7 mouse cellular contexts compared by ENCODE assay signal in genomic region chr11:104550406-104550974, GRCm38 (mm10). TPM values are rescaled to one million over a fixed set of nuclear protein-coding genes. Genes with fewer than 3 reads are reported as not detected.
DNase-seq lines count a peak whose midpoint lies in the region; ATAC-seq lines count a peak whose summit lies in the region.

TSS of gene Cdc27 (minus strand) at chr11:104550620.
TSS of gene Myl4 (plus strand) at chr11:104550663.

- H3K27ac ChIP-seq in intestine, embryonic 16.5 days (ENCODE audit: low read length): peak within 1 kb of the TSS; percentile 93
- peak within 1 kb of the TSS; percentile 60 for H3K27ac ChIP-seq in midbrain, embryonic 11.5 days (ENCODE audit: low read depth, low read length)

- intact Hi-C loops in left cerebral cortex, postnatal 36 days (cut with DNase I): no loop called here

- H3K9me3 ChIP-seq in intestine, embryonic 16.5 days (ENCODE audit: control insufficient read depth, low read length): no peaks in the 10 kb centered on the region
- no peaks in the 10 kb centered on the region for H3K9me3 ChIP-seq in midbrain, embryonic 11.5 days (ENCODE audit: control insufficient read depth, low read length)

- H3K27me3 ChIP-seq in intestine, embryonic 16.5 days (replicated peaks; ENCODE audit: control insufficient read depth, insufficient read depth, low read length): no peaks in the 10 kb centered on the region
- H3K27me3 ChIP-seq in midbrain, embryonic 11.5 days (ENCODE audit: control insufficient read depth, insufficient read depth, low read length): no peaks in the 10 kb centered on the region

- H3K4me2 ChIP-seq in intestine, embryonic 16.5 days (ENCODE audit: low read depth, low read length): peak within 1 kb of the TSS; percentile 83
- H3K4me2 ChIP-seq in midbrain, embryonic 11.5 days: peak within 1 kb of the TSS; percentile 64

- peaks cover 7% of the 10 kb centered on the region for H3K4me1 ChIP-seq in intestine, embryonic 16.5 days (ENCODE audit: control insufficient read depth, insufficient read depth, low read length)
- peaks cover 9% of the 10 kb centered on the region; the same call in 1 of the 2 replicates for H3K4me1 ChIP-seq in midbrain, embryonic 11.5 days (ENCODE audit: control insufficient read depth, insufficient read depth, low read length)

- peak; percentile 98 for DNase-seq in adrenal gland, adult 8-10 months
- peak; percentile 100 for DNase-seq in embryo, embryonic 9.5 days (ENCODE audit: extremely low spot score)
- peak; percentile 96 to 99 for DNase-seq in gastrocnemius, postnatal 4 days (ENCODE audit: low spot score in 2 of 2)
- DNase-seq in left cerebral cortex, postnatal 36 days (ENCODE audit: low spot score in 2 of 2): peak; percentile 99 to 100
- peak; percentile 100 for DNase-seq in midbrain, embryonic 11.5 days (ENCODE audit: low spot score, missing footprints)
- peak; percentile 98 for DNase-seq in skeletal muscle tissue, adult 2 months (ENCODE audit: low read depth, low spot score)

- H3K4me3 ChIP-seq in intestine, embryonic 16.5 days (ENCODE audit: low read length): peak within 1 kb of the TSS; percentile 97
- H3K4me3 ChIP-seq in midbrain, embryonic 11.5 days (ENCODE audit: low read depth, low read length): peak within 1 kb of the TSS; percentile 97

- H3K9ac ChIP-seq in intestine, embryonic 16.5 days (ENCODE audit: low read depth, low read length): peak within 1 kb of the TSS; percentile 100
- H3K9ac ChIP-seq in midbrain, embryonic 11.5 days (ENCODE audit: low read length): peak within 1 kb of the TSS; percentile 100

- H3K36me3 ChIP-seq in intestine, embryonic 16.5 days (ENCODE audit: control insufficient read depth, insufficient read depth, low read length): no peaks in the 10 kb centered on the region
- no peaks in the 10 kb centered on the region for H3K36me3 ChIP-seq in midbrain, embryonic 11.5 days (ENCODE audit: control insufficient read depth, insufficient read depth, low read length)

- WGBS in intestine, embryonic 16.5 days: under 1% methylated on average over 35 of the region's 35 CpGs
- under 1% methylated on average over 35 of the region's 35 CpGs for whole genome bisulfite sequencing in midbrain, embryonic 11.5 days

- peak; percentile 96 for ATAC-seq in intestine, embryonic 16.5 days
- peak; percentile 97 for ATAC-seq in midbrain, embryonic 11.5 days (ENCODE audit: low FRiP score)

RNA-seq across cellular contexts. Expression of gene Cdc27, which starts in this region (rescaled TPM):
- 10 to 100 TPM; 50.9 to 86.8 (median 73.9) TPM for total RNA-seq in adrenal gland, adult 8-10 months (2022)
- total RNA-seq in gastrocnemius, postnatal 4 days (2021): 10 to 100 TPM; 49.1 to 51.1 TPM
- polyA plus RNA-seq in intestine, embryonic 16.5 days (2015; fragmentation: Nextera tagmentation; extraction: Ambion mirVana): 20.5 and 24.4 TPM in 2 replicates
- total RNA-seq in left cerebral cortex, postnatal 36 days (2021): 10 to 100 TPM; 56.6 to 63.2 TPM
- 59.0 and 65.9 TPM in 2 replicates for polyA plus RNA-seq in midbrain, embryonic 11.5 days (2014; fragmentation: Nextera tagmentation; extraction: Ambion mirVana)

RNA-seq across cellular contexts. Expression of gene Myl4, which starts in this region (rescaled TPM):
- 1 to 10 TPM; 1.6 to 3.8 (median 2.6) TPM for total RNA-seq in adrenal gland, adult 8-10 months (2022)
- total RNA-seq in gastrocnemius, postnatal 4 days (2021): 100 to 1,000 TPM; 339 to 515 TPM
- polyA plus RNA-seq in intestine, embryonic 16.5 days (2015; fragmentation: Nextera tagmentation; extraction: Ambion mirVana): 4.7 and 6.3 TPM in 2 replicates
- 10 to 100 TPM; 22.6 to 43.4 TPM for total RNA-seq in left cerebral cortex, postnatal 36 days (2021)
- polyA plus RNA-seq in midbrain, embryonic 11.5 days (2014; fragmentation: Nextera tagmentation; extraction: Ambion mirVana): 1.1 and 1.7 TPM in 2 replicates

Comparison
In these comparisons a context has a peak if more than half of its experiments do, and no peak if none do; other contexts are left out.
1. Peak in every context shown above with its lines: DNase-seq, ATAC-seq, H3K4me3 ChIP-seq and H3K27ac ChIP-seq.
2. RNA of gene Myl4 (total RNA-seq): 339 to 515 TPM in gastrocnemius, postnatal 4 days; 22.6 to 43.4 TPM in left cerebral cortex, postnatal 36 days and 1.6 to 3.8 TPM in adrenal gland, adult 8-10 months; every median in the first group is over 4 times any median in the second.